Mouse (Mus musculus): ENCODE measurements around the gene Serpina3a.

DNA sequence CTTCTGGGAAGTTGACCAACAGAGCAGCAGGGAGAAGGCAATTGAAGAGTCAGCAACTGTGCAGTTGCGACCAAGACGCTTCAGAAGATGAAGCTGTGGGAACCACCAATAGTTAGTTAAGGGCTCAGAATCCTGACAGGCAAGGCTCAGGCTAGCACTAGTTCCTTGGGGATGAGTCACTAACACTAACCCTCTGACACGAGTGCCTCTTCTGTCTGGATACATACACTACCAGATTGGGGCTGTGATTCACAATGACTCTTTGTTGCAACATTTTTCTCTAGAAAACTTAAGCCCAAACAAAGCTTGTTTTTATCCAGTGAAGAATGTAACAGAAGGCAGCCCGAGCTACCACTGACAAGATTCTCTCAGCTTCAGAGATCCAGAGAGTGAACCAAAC, 47.5 kb upstream of the Serpina3a start:
- TF ChIP-seq CTCF (IDR thresholded peaks at IDR 0.05; ENCODE audit: low read depth, low read length) (no peak), GATA1 (IDR thresholded peaks at IDR 0.05; ENCODE audit: borderline replicate concordance, low read length) (no peak), POLR2AphosphoS5 (IDR thresholded peaks at IDR 0.05; ENCODE audit: insufficient replicate concordance, low read depth, low read length) (no peak), TAL1 (conservative IDR thresholded peaks at IDR 0.05; ENCODE audit: low read depth, low read length) (no peak)
